Mouse (Mus musculus) MEL (cell line): Measurements from ENCODE around the gene Chd9. TPM values are rescaled to one million over a fixed set of nuclear protein-coding genes. Genes with fewer than 3 reads are reported as not detected.

ENCODE experiments used
- DNase-seq: peaks from one replicate; pipeline ENCODE4 v3.0.0; 2011; ENCODE audit warnings: low read depth, low spot score
- H3K27ac ChIP-seq: 2 replicates; pipeline ENCODE4 v1.5.1; 2012; ENCODE audit warnings: low read depth, mild to moderate bottlenecking, control low read depth, low read length, moderate library complexity; ENCODE audit not compliant: control insufficient read depth
- H3K27me3 ChIP-seq, 2 experiments: fragments of 150-350 bp in 1 of 2; sonication (generic) in 1 of 2; 2 replicates each; pipeline ENCODE4 v1.6.1; 2012; ENCODE audit warnings: low read length in 2 of 2, mild to moderate bottlenecking in 2 of 2, improper control_type of control experiment in 1 of 2, moderate library complexity in 1 of 2; ENCODE audit not compliant: insufficient read depth in 2 of 2, control insufficient read depth in 1 of 2
- H3K36me3 ChIP-seq, 2 experiments: 2 replicates each; pipeline ENCODE4 v1.6.1; 2012 to 2014; ENCODE audit warnings: low read length in 2 of 2, improper control_type of control experiment in 1 of 2, inconsistent platforms in 1 of 2, mild to moderate bottlenecking in 1 of 2; ENCODE audit not compliant: insufficient read depth in 2 of 2, control insufficient read depth in 1 of 2
- H3K4me1 ChIP-seq, 2 experiments: fragments of 150-350 bp in 1 of 2; sonication (generic) in 1 of 2; 2 replicates each; pipeline ENCODE4 v1.6.1; 2012; ENCODE audit warnings: low read length in 2 of 2, improper control_type of control experiment in 1 of 2, mild to moderate bottlenecking in 1 of 2; ENCODE audit not compliant: insufficient read depth in 2 of 2, control insufficient read depth in 1 of 2
- H3K4me3 ChIP-seq, 2 experiments: fragments of 150-350 bp in 1 of 2; sonication (generic) in 1 of 2; 2 replicates each; pipeline ENCODE4 v1.5.1; 2012; ENCODE audit warnings: low read depth in 2 of 2, low read length in 2 of 2, mild to moderate bottlenecking in 2 of 2, moderate library complexity in 2 of 2, control low read depth in 1 of 2, improper control_type of control experiment in 1 of 2; ENCODE audit not compliant: control insufficient read depth in 1 of 2, insufficient read depth in 1 of 2
- H3K79me2 ChIP-seq: 2 replicates; pipeline ENCODE4 v1.6.1; 2012; ENCODE audit warnings: mild to moderate bottlenecking, low read length, moderate library complexity; ENCODE audit not compliant: control insufficient read depth, poor library complexity, insufficient read depth
- H3K9ac ChIP-seq: 2 replicates; pipeline ENCODE4 v1.6.1; 2012; ENCODE audit warnings: low read depth, mild to moderate bottlenecking, control low read depth, low read length, moderate library complexity; ENCODE audit not compliant: control insufficient read depth, poor library complexity, severe bottlenecking
- H3K9me3 ChIP-seq: fragments of 150-350 bp; sonication (generic); replicated peaks from 2 replicates; pipeline ENCODE4 v1.6.1; 2012; ENCODE audit warnings: mild to moderate bottlenecking, low read length, improper control_type of control experiment, moderate library complexity; ENCODE audit not compliant: insufficient read depth
- BHLHE40 ChIP-seq: IDR thresholded peaks from 2 replicates; pipeline ENCODE4 v1.6.1; 2012; ENCODE audit warnings: low read depth, mild to moderate bottlenecking, inconsistent platforms, low read length, improper control_type of control experiment, borderline replicate concordance
- CHD2 ChIP-seq: IDR thresholded peaks from 2 replicates; pipeline ENCODE4 v1.6.1; 2011; ENCODE audit warnings: low read length, improper control_type of control experiment
- ELF1 ChIP-seq: IDR thresholded peaks from 2 replicates; pipeline ENCODE4 v1.6.1; 2014; ENCODE audit warnings: low read depth, mild to moderate bottlenecking, inconsistent platforms, low read length, improper control_type of control experiment, moderate library complexity
- GATA1 ChIP-seq: IDR thresholded peaks from 2 replicates; pipeline ENCODE4 v1.6.1; 2011; ENCODE audit warnings: low read depth, low read length, improper control_type of control experiment
- HCFC1 ChIP-seq: IDR thresholded peaks from 2 replicates; pipeline ENCODE4 v1.6.1; 2012; ENCODE audit warnings: low read depth, mild to moderate bottlenecking, inconsistent platforms, low read length, improper control_type of control experiment, moderate library complexity
- JUND ChIP-seq: IDR thresholded peaks from 2 replicates; pipeline ENCODE4 v1.6.1; 2011; ENCODE audit warnings: low read depth, mild to moderate bottlenecking, improper control_type of control experiment, low read length
- KAT2A ChIP-seq: conservative IDR thresholded peaks from 2 replicates; pipeline ENCODE4 v1.6.1; 2012; ENCODE audit warnings: low read depth, low read length, improper control_type of control experiment, inconsistent platforms
- MAX ChIP-seq: IDR thresholded peaks from 2 replicates; pipeline ENCODE4 v1.6.1; 2011; ENCODE audit warnings: low read length, improper control_type of control experiment
- MXI1 ChIP-seq: IDR thresholded peaks from 2 replicates; pipeline ENCODE4 v1.6.1; 2011; ENCODE audit warnings: mild to moderate bottlenecking, low read depth, low read length, improper control_type of control experiment
- MYB ChIP-seq: IDR thresholded peaks from 2 replicates; pipeline ENCODE4 v1.6.1; 2011; ENCODE audit warnings: mild to moderate bottlenecking, low read depth, low read length, improper control_type of control experiment
- MYC ChIP-seq: IDR thresholded peaks from 2 replicates; pipeline ENCODE4 v1.6.1; 2011; ENCODE audit warnings: low read depth, mild to moderate bottlenecking, low read length, improper control_type of control experiment, moderate library complexity
- NELFE ChIP-seq: IDR thresholded peaks from 2 replicates; pipeline ENCODE4 v1.6.1; 2011; ENCODE audit warnings: low read depth, low read length, improper control_type of control experiment
- POLR2AphosphoS2 ChIP-seq: IDR thresholded peaks from 2 replicates; pipeline ENCODE4 v1.6.1; 2011; ENCODE audit warnings: low read length, improper control_type of control experiment
- POLR2AphosphoS5 ChIP-seq: IDR thresholded peaks from 2 replicates; pipeline ENCODE4 v1.6.1; 2012; ENCODE audit warnings: low read depth, borderline replicate concordance, mild to moderate bottlenecking, inconsistent platforms, low read length, moderate library complexity, mixed read lengths
- RAD21 ChIP-seq: IDR thresholded peaks from 2 replicates; pipeline ENCODE4 v1.6.1; 2011; ENCODE audit warnings: mild to moderate bottlenecking, low read depth, low read length, improper control_type of control experiment
- SIN3A ChIP-seq: IDR thresholded peaks from 2 replicates; pipeline ENCODE4 v1.6.1; 2012; ENCODE audit warnings: low read length, improper control_type of control experiment, inconsistent platforms
- SMC3 ChIP-seq: IDR thresholded peaks from 2 replicates; pipeline ENCODE4 v1.6.1; 2011; ENCODE audit warnings: low read depth, low read length, improper control_type of control experiment
- TCF12 ChIP-seq: IDR thresholded peaks from 2 replicates; pipeline ENCODE4 v1.6.1; 2014; ENCODE audit warnings: low read depth, mild to moderate bottlenecking, inconsistent platforms, low read length, improper control_type of control experiment, moderate library complexity
- USF2 ChIP-seq, 2 experiments: IDR thresholded peaks; 2 replicates each; pipeline ENCODE4 v1.6.1; 2011 to 2012; ENCODE audit warnings: improper control_type of control experiment in 2 of 2, low read length in 2 of 2, borderline replicate concordance in 1 of 2, inconsistent platforms in 1 of 2, low read depth in 1 of 2, mild to moderate bottlenecking in 1 of 2; ENCODE audit not compliant: insufficient read depth in 1 of 2
- ZC3H11A ChIP-seq: IDR thresholded peaks from 2 replicates; pipeline ENCODE4 v1.6.1; 2012; ENCODE audit warnings: low read depth, mild to moderate bottlenecking, inconsistent platforms, low read length, improper control_type of control experiment
- ZKSCAN1 ChIP-seq: IDR thresholded peaks from 2 replicates; pipeline ENCODE4 v1.6.1; 2012; ENCODE audit warnings: low read depth, mild to moderate bottlenecking, inconsistent platforms, low read length, improper control_type of control experiment, moderate library complexity
- ZMIZ1 ChIP-seq: IDR thresholded peaks from 2 replicates; pipeline ENCODE4 v1.6.1; 2012; ENCODE audit warnings: low read depth, mild to moderate bottlenecking, inconsistent platforms, low read length, improper control_type of control experiment, moderate library complexity
- polyA plus RNA-seq, 2 experiments: library from polyadenylated mRNA; stranded (reverse) in 1 of 2; unstranded in 1 of 2; fragments of >175 nt in 1 of 2; fragments of >200 nt in 1 of 2; gene quantifications; 2 replicates each; pipeline versions ENCODE4 v1.2.1 to v1.2.4; 2012; ENCODE audit warnings: low replicate concordance in 2 of 2, low read depth in 1 of 2; ENCODE audit not compliant: insufficient read length in 2 of 2, insufficient read depth in 1 of 2, missing spikeins in 1 of 2
- total RNA-seq: library from RNA; depleted of rRNA; stranded (reverse); fragments of 300-350 nt; gene quantifications from 2 replicates; pipeline ENCODE4 v1.2.3, GENCODE M21; 2012

Gene Chd9
- total and polyA plus RNA-seq, 3 experiments: 5.9 to 87.4 (median 40.3) TPM

- no peaks in the 10 kb centered on the region for H3K27me3 ChIP-seq
- H3K4me1 ChIP-seq: peaks cover 0 to 4% of the 10 kb centered on the region in 2 experiments; a peak in 1 of 4 replicates
- no peak overlapping the region for H3K27ac ChIP-seq
- no peak overlapping the region for H3K4me3 ChIP-seq
- H3K9me3 ChIP-seq: no peaks in the 10 kb centered on the region
- no peaks in the 10 kb centered on the region; the same call in 1 of the 2 replicates for H3K79me2 ChIP-seq
- H3K9ac ChIP-seq: no peak overlapping the region
- no peak for DNase-seq
- peaks cover 0 to 5% of the 10 kb centered on the region in 2 experiments; a peak in 2 of 4 replicates for H3K36me3 ChIP-seq
- no peak for TF ChIP-seq MYC
- no peak for TF ChIP-seq KAT2A
- no peak for TF ChIP-seq SIN3A
- TF ChIP-seq ELF1: no peak
- TF ChIP-seq BHLHE40: no peak
- no peak for TF ChIP-seq SMC3
- no peak for TF ChIP-seq TCF12
- no peak for TF ChIP-seq MAX
- no peak for TF ChIP-seq MYB
- no peak for TF ChIP-seq GATA1
- TF ChIP-seq RAD21: no peak
- TF ChIP-seq USF2 (IDR thresholded peaks at IDR 0.05; ENCODE audit: borderline replicate concordance in 1 of 2, insufficient read depth in 1 of 2, low read depth in 1 of 2, low read length in 2 of 2): no peak
- TF ChIP-seq, all 39 proteins: peak for 0
Measured at GRCm38 (mm10) chr8:90833628-90834320, 5.6 kb downstream of the Chd9 start.

GRCm38 (mm10) chr8:90834321-90834672 lies 6.1 kb downstream of the Chd9 start:
- H3K9me3 ChIP-seq: no peaks in the 10 kb centered on the region
- H3K27ac ChIP-seq: no peak overlapping the region
- DNase-seq: no peak
- TF ChIP-seq JUND (no peak), SIN3A (no peak), HCFC1 (no peak), MXI1 (no peak), NELFE (no peak), MAX (no peak), TCF12 (no peak), ZKSCAN1 (no peak), POLR2AphosphoS2 (no peak), ZC3H11A (no peak), ELF1 (no peak), BHLHE40 (no peak), POLR2AphosphoS5 (no peak), CHD2 (no peak), ZMIZ1 (no peak)
- TF ChIP-seq, all 39 proteins: peak for 0
- Histone ChIP-seq H3K9ac (no peak overlapping the region), H3K36me3 (peaks cover 0 to 5% of the 10 kb centered on the region in 2 experiments; a peak in 2 of 4 replicates), H3K79me2 (no peaks in the 10 kb centered on the region; the same call in 1 of the 2 replicates), H3K4me1 (peaks cover 0 to 2% of the 10 kb centered on the region in 2 experiments; a peak in 1 of 4 replicates), H3K4me3 (no peak overlapping the region), H3K27me3 (no peaks in the 10 kb centered on the region)
